Mouse (Mus musculus): ENCODE data around the gene Gm13271. TPM values are rescaled to one million over a fixed set of nuclear protein-coding genes. Genes with fewer than 3 reads are reported as not detected.
"Not testable (repeated sequence)": the region's sequence is repeated elsewhere in the genome, so short reads cannot be mapped to it uniquely, and the experiment has no call there.

Gm13271 gene
- polyA plus RNA-seq (2015; fragmentation: Nextera tagmentation; extraction: Ambion mirVana): not detected in 2 replicates

DNA sequence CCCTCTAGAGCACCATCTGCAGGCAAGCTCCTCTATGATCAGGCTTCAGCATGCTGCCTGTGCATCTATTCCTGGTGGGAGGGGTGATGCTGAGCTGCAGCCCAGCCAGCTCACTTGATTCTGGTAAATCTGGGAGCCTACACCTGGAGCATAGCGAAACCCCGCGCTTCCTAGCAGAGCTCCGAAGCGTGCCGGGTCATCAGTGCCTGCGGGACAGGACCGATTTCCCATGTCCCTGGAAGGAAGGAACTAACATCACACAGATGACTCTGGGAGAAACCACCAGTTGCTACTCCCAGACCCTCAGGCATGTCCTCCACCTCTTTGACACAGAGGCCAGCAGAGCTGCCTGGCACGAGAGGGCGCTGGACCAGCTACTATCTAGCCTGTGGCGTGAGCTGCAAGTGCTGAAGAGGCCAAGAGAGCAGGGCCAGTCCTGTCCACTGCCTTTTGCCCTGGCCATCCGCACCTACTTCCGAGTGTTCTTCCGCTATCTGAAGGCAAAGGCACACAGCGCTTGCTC is at the start of gene Gm13271:
Gm13271 (plus strand) TSS at position 51 of the 523 bp plus-strand sequence.
- 67% methylated on average over 14 of the region's 15 CpGs for WGBS (ENCODE audit: insufficient replicate concordance)
- not testable (repeated sequence) for H3K27me3 ChIP-seq (ENCODE audit: control insufficient read depth, insufficient read depth, low read depth, low read length); H3K4me3 ChIP-seq (ENCODE audit: low read depth, low read length); H3K4me1 ChIP-seq (ENCODE audit: control insufficient read depth, low read depth, low read length); H3K4me2 ChIP-seq (ENCODE audit: low read depth, low read length); H3K36me3 ChIP-seq (ENCODE audit: control insufficient read depth, insufficient read depth); H3K9ac ChIP-seq (ENCODE audit: low read depth, low read length); H3K9me3 ChIP-seq (replicated peaks; ENCODE audit: control insufficient read depth, low read length); H3K27ac ChIP-seq (ENCODE audit: low read length); ATAC-seq (ENCODE audit: low read depth)

- no peak for ATAC-seq (ENCODE audit: low read depth)
- Histone ChIP-seq H3K4me2 (ENCODE audit: low read depth, low read length) (no peak overlapping the region), H3K27ac (ENCODE audit: low read length) (no peak overlapping the region), H3K9me3 (replicated peaks; ENCODE audit: control insufficient read depth, low read length) (no peaks in the 10 kb centered on the region), H3K4me3 (ENCODE audit: low read depth, low read length) (no peak overlapping the region), H3K4me1 (ENCODE audit: control insufficient read depth, low read depth, low read length) (no peaks in the 10 kb centered on the region), H3K27me3 (ENCODE audit: control insufficient read depth, insufficient read depth, low read depth, low read length) (no peaks in the 10 kb centered on the region), H3K36me3 (ENCODE audit: control insufficient read depth, insufficient read depth) (no peaks in the 10 kb centered on the region), H3K9ac (ENCODE audit: low read depth, low read length) (no peak overlapping the region)
- WGBS (ENCODE audit: insufficient replicate concordance): 8% methylated on average over 3 of the region's 3 CpGs
These were observed 48.7 kb upstream of the Gm13271 start for GRCm38 (mm10) chr4:88705924-88706323.

DNA sequence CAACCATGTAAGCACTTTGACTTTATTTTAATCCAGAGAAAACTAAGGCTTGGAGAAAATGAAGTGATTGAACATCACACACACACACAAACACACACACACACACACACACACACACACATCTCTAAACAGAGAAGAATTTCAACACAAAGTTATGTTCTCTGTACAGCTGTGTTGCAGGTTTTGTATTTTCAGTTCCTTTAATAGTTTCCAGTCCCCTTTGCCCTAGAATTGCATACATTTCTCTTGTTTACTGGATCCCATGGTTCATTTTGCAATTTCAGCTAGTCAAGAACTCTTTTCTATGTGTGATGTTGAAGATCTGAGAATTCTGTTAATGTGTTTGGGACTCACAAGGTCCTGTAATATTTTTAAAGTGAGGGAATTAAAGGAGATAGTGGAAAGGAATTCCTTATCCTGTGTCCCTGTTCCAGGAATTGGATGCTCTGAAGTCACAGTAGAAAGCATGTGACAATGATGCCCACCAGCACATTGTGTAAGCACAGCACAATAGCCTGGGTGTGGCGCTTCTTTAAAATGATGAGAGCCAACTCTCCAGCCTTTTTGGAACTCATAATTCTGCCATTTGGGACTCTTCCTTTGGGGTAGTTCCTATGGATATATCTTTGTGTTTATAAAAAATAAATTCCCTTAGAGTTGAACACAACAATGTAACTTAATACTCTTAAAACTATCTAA is 47.4 kb upstream of the Gm13271 start:
- Histone ChIP-seq H3K27ac (ENCODE audit: low read length) (no peak overlapping the region), H3K4me3 (ENCODE audit: low read depth, low read length) (no peak overlapping the region), H3K4me1 (ENCODE audit: control insufficient read depth, low read depth, low read length) (no peaks in the 10 kb centered on the region), H3K4me2 (ENCODE audit: low read depth, low read length) (no peak overlapping the region), H3K27me3 (ENCODE audit: control insufficient read depth, insufficient read depth, low read depth, low read length) (no peaks in the 10 kb centered on the region), H3K9me3 (replicated peaks; ENCODE audit: control insufficient read depth, low read length) (no peaks in the 10 kb centered on the region), H3K36me3 (ENCODE audit: control insufficient read depth, insufficient read depth) (no peaks in the 10 kb centered on the region), H3K9ac (ENCODE audit: low read depth, low read length) (no peak overlapping the region)
- WGBS (ENCODE audit: insufficient replicate concordance): 68% methylated on average over 1 of the region's 1 CpGs
- no peak for ATAC-seq (ENCODE audit: low read depth)

DNA sequence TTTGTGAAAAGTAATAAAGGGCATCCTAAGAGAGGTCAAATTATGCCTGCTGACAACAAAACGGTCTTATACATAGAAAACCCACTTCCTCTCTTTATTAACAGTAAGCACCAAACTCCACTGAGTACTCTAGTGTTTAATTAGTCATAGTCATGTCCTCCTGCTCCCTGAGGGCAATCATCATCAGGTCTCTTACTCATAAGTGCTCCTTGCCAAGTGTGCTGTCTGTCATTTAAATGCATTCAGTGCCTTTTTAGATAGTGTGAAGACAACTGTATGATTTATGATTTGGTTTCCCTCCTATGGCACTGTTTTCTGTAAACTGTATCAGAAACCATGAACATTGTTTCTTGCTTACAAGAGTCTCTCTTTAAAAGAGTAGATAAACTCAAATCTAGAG is 40.4 kb upstream of the Gm13271 start:
- no peak for ATAC-seq (ENCODE audit: low read depth)
- no peaks in the 10 kb centered on the region for H3K9me3 ChIP-seq (replicated peaks; ENCODE audit: control insufficient read depth, low read length)
- no peak overlapping the region for H3K4me3 ChIP-seq (ENCODE audit: low read depth, low read length)
- no peaks in the 10 kb centered on the region; the same call in 1 of the 2 replicates for H3K36me3 ChIP-seq (ENCODE audit: control insufficient read depth, insufficient read depth)
- peaks cover 2% of the 10 kb centered on the region for H3K4me1 ChIP-seq (ENCODE audit: control insufficient read depth, low read depth, low read length)
- no peak overlapping the region for H3K9ac ChIP-seq (ENCODE audit: low read depth, low read length)
- no peak overlapping the region for H3K4me2 ChIP-seq (ENCODE audit: low read depth, low read length)
- no peak overlapping the region for H3K27ac ChIP-seq (ENCODE audit: low read length)
- no peaks in the 10 kb centered on the region for H3K27me3 ChIP-seq (ENCODE audit: control insufficient read depth, insufficient read depth, low read depth, low read length)
- WGBS (ENCODE audit: insufficient replicate concordance): 43% methylated on average over 1 of the region's 1 CpGs

- Histone ChIP-seq H3K9ac (ENCODE audit: low read depth, low read length) (no peak overlapping the region), H3K27ac (ENCODE audit: low read length) (no peak overlapping the region), H3K9me3 (replicated peaks; ENCODE audit: control insufficient read depth, low read length) (no peaks in the 10 kb centered on the region), H3K27me3 (ENCODE audit: control insufficient read depth, insufficient read depth, low read depth, low read length) (no peaks in the 10 kb centered on the region), H3K4me1 (ENCODE audit: control insufficient read depth, low read depth, low read length) (peaks cover 3% of the 10 kb centered on the region), H3K36me3 (ENCODE audit: control insufficient read depth, insufficient read depth) (no peaks in the 10 kb centered on the region; the same call in 1 of the 2 replicates), H3K4me3 (ENCODE audit: low read depth, low read length) (no peak overlapping the region), H3K4me2 (ENCODE audit: low read depth, low read length) (no peak overlapping the region)
- ATAC-seq (ENCODE audit: low read depth): no peak
These were observed 39.6 kb upstream of the Gm13271 start for GRCm38 (mm10) chr4:88715059-88715458.

GRCm38 (mm10) chr4:88718715-88719114 is 36.0 kb upstream of the Gm13271 start:
- Histone ChIP-seq H3K4me3 (ENCODE audit: low read depth, low read length) (peak overlapping the region; percentile 7), H3K4me1 (ENCODE audit: control insufficient read depth, low read depth, low read length) (peaks cover 18% of the 10 kb centered on the region), H3K27me3 (ENCODE audit: control insufficient read depth, insufficient read depth, low read depth, low read length) (no peaks in the 10 kb centered on the region), H3K9me3 (replicated peaks; ENCODE audit: control insufficient read depth, low read length) (no peaks in the 10 kb centered on the region), H3K36me3 (ENCODE audit: control insufficient read depth, insufficient read depth) (no peaks in the 10 kb centered on the region; the same call in 1 of the 2 replicates), H3K4me2 (ENCODE audit: low read depth, low read length) (peak overlapping the region; percentile 47), H3K27ac (ENCODE audit: low read length) (no peak overlapping the region), H3K9ac (ENCODE audit: low read depth, low read length) (no peak overlapping the region)
- no peak for ATAC-seq (ENCODE audit: low read depth)
- WGBS (ENCODE audit: insufficient replicate concordance): 58% methylated on average over 1 of the region's 1 CpGs

DNA sequence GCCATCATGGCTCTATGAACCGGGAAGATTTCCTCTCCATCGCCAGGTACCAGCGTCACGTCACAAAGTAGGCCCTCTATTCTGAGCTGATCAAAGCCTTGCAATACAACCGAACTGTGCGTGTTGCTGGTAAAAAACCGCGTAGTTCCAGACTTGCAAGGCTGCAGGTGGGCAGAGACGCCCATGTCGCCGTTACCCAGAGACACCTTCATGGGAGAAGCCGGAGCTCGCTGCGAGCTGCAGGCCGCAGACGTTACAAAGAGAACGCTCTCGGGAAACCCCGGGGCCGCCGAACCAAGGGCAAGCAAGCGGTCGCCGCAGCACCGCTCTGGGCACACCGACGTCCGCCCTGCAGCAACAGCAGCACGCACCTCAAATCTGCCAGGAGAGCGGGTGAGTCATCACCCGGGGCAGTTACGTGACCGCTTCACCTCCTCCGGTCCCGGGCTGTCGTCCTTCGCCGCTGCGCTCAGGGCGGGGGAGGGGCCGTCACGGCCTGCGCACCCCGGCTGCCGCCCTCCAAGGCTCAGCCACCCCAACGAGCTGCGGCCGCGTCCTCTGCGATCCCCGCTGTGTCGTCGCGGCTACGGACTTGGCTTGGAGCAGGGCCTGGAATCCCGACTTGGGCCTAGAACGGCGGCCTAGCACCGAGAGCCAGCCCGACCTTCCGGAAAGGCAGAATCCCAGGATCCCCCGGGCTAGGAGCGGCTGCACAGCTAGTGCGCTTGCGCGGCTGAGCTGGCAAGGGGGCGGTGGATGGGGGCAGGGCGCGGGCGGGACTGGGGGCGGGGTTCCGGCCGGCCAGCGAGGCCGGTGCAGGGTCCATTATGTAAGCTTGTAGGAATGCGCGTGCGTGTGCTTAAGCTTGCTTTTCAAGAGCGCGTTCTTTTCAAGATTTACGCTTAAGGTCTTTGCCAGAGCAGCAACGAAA is 32.6 kb upstream of the Gm13271 start, which contains the start of the genes Gm26566 and Klhl9:
Gm26566 (plus strand) TSS at position 15 of the 931 bp plus-strand sequence.
Klhl9 (minus strand) TSS at position 675 of the 931 bp plus-strand sequence.
- ATAC-seq (ENCODE audit: low read depth): peak; percentile 95

GRCm38 (mm10) chr4:88723497-88724090 is 31.1 kb upstream of the Gm13271 start:
- ATAC-seq (ENCODE audit: low read depth): no peak
- WGBS (ENCODE audit: insufficient replicate concordance): 64% methylated on average over 8 of the region's 8 CpGs
- peaks cover 15% of the 10 kb centered on the region for H3K4me1 ChIP-seq (ENCODE audit: control insufficient read depth, low read depth, low read length)
- no peak overlapping the region for H3K27ac ChIP-seq (ENCODE audit: low read length)
- H3K4me3 ChIP-seq (ENCODE audit: low read depth, low read length): no peak overlapping the region
- H3K9ac ChIP-seq (ENCODE audit: low read depth, low read length): no peak overlapping the region
- no peak overlapping the region for H3K4me2 ChIP-seq (ENCODE audit: low read depth, low read length)
- no peaks in the 10 kb centered on the region for H3K27me3 ChIP-seq (ENCODE audit: control insufficient read depth, insufficient read depth, low read depth, low read length)
- H3K9me3 ChIP-seq (replicated peaks; ENCODE audit: control insufficient read depth, low read length): no peaks in the 10 kb centered on the region
- H3K36me3 ChIP-seq (ENCODE audit: control insufficient read depth, insufficient read depth): no peaks in the 10 kb centered on the region; the same call in 1 of the 2 replicates

More for the DNA sequence above, 32.6 kb upstream of the Gm13271 start, which contains the start of the genes Gm26566 and Klhl9:
- peak within 1 kb of the TSS; percentile 90 for H3K9ac ChIP-seq (ENCODE audit: low read depth, low read length)
- peak within 1 kb of the TSS; percentile 82 for H3K4me2 ChIP-seq (ENCODE audit: low read depth, low read length)
- H3K36me3 ChIP-seq (ENCODE audit: control insufficient read depth, insufficient read depth): no peaks in the 10 kb centered on the region; the same call in 1 of the 2 replicates
- peak within 1 kb of the TSS; percentile 79 for H3K4me3 ChIP-seq (ENCODE audit: low read depth, low read length)
- no peaks in the 10 kb centered on the region for H3K27me3 ChIP-seq (ENCODE audit: control insufficient read depth, insufficient read depth, low read depth, low read length)
- peaks cover 18% of the 10 kb centered on the region for H3K4me1 ChIP-seq (ENCODE audit: control insufficient read depth, low read depth, low read length)
- under 1% methylated on average over 82 of the region's 82 CpGs for WGBS (ENCODE audit: insufficient replicate concordance)
- H3K9me3 ChIP-seq (replicated peaks; ENCODE audit: control insufficient read depth, low read length): no peaks in the 10 kb centered on the region
- peak within 1 kb of the TSS; percentile 88 for H3K27ac ChIP-seq (ENCODE audit: low read length)
